Mouse (Mus musculus): Measurements from ENCODE around the gene Rnf39.

The Rnf39 gene

DNA sequence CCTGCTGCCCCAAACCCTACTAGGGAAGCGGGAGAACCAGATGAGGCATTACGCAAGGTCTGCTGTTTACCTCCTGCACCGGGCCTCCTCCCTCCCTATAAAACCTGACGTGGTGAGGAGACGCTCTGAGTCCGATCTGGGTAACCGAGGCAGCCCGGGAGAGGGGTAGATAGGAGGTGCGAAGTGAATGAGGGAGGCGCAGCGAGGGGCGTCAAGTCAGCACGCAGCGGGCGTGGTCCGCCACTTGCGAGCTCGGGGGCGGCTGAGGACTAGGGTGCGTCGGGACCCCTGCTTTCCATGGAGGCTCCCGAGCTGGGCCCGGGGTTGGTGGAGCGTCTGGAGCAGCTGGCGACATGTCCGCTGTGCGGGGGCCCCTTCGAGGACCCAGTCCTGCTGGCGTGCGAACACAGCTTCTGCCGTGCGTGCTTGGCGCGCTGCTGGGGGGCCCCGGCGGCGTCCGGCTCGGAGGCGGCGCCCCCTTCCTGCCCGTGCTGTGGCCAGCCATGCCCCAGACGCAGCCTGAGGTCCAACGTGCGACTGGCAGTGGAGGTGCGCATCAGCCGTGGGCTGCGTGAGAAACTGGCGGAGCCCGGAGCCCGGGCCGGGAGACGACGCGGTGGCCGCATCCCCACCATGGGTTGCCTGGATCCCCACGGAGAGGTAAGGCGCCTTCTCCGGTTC is at the start of gene Rnf39:
TSS of gene Rnf39 (plus strand) at position 128 of the 681 bp plus-strand sequence.
- WGBS, result 7% methylated on average over 59 of the region's 59 CpGs

DNA sequence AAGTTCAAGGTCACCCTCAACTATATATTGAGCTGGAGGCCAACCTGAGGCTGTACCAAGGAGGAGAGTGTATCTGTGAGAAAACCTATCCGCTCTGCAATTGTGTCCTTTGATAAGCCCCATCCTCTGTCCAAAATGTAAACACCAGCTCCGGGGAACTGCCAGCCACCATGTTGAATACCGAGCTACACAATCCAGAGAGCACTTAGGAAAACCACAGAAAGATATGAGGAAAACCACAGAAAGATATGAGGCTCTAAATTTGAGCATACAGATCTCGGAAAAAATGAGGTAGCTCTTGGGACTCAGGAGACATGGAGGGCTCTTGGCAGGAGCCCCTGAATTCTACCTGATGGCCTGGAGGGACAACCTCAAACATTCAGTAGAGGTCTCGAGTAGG is 49.3 kb upstream of the Rnf39 start:
- WGBS, result 82% methylated on average over 5 of the region's 5 CpGs

DNA sequence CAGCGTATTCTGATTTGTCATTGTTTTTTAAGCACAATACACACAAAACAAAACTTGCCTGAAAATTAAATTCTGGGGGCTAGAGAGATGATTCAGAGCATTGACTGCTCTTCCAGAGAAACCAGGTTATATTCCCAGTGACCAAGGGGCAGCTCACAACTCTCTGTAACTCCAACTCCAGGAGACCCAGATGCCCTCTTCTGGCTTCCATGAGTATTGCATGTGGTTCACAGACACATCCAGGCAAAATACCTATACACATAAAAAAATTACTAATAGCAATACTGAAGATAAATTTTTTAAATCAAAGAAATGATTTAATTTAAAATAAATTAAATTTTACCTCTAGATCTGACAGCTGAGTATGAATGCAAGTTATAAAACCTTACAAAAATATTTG is 46.1 kb upstream of the Rnf39 start:
- WGBS, result 72% methylated on average over 1 of the region's 1 CpGs

GRCm38 (mm10) chr17:36897552-36898205 is 45.0 kb upstream of the Rnf39 start, which contains the start of gene Trim31:
Trim31 (plus strand) TSS chr17:36898118.
- 80% methylated on average over 6 of the region's 6 CpGs for WGBS

DNA sequence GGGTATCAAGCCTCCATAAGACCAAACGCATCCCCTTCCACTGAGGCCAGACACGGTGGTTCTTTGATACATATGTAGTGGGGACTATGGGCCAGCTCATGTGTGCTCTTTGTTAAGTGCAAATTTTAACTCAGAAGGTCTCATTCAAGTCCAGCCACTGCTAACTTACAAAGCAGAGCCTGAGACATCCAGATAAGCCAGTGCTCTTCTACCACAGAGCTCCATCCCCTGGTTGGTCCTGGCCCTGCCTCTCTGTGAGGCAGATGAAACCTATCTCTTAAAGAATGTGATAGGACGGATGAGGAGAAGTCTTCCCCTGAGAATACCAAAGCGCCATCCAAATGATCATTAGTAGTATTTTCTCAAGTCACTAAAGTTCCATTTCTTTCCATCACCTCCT is 43.3 kb upstream of the Rnf39 start:
- 87% methylated on average over 4 of the region's 4 CpGs for WGBS

- 46% methylated on average over 5 of the region's 5 CpGs for WGBS
These were observed 42.7 kb upstream of the Rnf39 start for GRCm38 (mm10) chr17:36900001-36900400.

GRCm38 (mm10) chr17:36900691-36901090 is 42.0 kb upstream of the Rnf39 start:
- 33% methylated on average over 1 of the region's 1 CpGs for WGBS

DNA sequence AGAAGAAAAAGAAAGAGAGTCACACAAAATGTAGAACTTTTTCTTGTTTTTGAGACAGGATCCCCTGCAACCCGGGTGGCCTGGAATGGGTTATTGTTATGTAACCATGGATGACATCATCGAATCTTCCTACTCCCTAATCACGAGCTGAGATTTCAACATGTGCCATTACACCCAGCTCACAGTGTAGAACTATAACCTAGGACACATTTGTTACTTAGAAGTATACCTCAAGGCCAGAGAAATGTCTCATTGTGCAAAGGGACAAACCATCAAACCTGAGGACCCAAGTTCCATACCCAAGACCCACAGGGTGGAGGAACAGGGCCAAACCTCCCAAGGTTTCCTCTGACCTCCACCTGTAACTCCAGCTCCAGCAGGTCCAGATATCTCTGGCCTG is 39.1 kb upstream of the Rnf39 start:
- 62% methylated on average over 3 of the region's 3 CpGs for WGBS

- WGBS, result 59% methylated on average over 1 of the region's 1 CpGs
These were observed 34.5 kb upstream of the Rnf39 start for GRCm38 (mm10) chr17:36908235-36908634.

DNA sequence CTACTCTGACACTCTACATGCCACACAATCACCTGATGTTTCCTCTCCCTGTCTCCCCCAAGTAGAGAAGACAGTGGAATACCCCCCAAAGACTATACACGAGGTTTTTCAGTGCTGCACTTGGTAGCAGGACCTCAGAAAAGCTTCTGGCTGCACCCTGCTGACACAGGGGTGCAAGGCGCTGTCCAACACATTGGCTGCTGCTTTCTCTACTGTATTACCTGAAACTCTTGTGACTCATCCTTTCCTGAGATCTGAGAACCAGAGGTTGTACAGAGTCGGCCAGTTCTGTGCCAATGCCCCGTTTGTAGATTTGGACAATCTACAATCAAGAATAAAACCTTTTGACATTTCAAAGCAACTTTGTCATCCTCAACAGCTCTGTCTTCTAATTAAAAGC is 32.9 kb upstream of the Rnf39 start:
- 78% methylated on average over 4 of the region's 4 CpGs for WGBS

DNA sequence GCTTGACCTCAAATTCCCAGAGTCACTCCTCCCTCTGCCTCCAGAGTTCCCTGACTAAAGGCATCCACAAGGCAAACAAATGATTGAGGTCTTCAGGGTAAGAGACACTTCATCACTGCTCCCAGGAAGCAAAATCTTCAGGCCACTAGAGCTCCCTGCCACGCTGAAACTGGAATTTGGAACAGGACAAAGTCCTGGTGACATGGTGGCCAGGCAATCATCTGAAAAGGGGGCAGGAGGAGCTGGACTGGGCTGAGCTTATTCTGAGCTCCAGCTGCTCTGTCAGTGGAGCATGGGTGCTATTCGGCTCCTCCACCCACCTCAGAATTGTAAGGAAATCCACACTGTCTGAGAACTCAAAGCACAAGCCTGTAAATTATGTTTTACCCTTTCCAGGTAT is 30.7 kb upstream of the Rnf39 start:
- 70% methylated on average over 2 of the region's 2 CpGs for WGBS

GRCm38 (mm10) chr17:36914108-36914507 is 28.6 kb upstream of the Rnf39 start:
- WGBS, result 10% methylated on average over 2 of the region's 2 CpGs

DNA sequence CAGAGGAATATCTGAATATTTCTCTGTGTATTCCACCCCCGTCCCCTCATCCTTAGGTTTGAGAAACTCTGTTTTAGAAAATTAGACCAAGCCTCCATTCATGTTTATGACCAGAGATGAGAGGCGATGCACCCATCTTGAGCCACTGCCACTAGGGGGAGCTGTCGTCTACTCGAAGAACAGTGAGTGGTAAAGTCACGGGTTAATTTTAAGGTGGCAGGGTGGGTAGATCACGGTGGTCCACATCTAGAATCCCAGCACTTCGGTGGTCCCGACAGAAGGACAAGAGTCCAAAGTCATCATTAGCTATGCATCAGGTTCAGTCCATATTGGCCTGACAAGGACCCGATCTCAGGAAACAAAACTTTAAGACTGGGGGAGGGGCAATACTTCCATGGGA is 27.6 kb upstream of the Rnf39 start:
- 13% methylated on average over 9 of the region's 9 CpGs for WGBS

DNA sequence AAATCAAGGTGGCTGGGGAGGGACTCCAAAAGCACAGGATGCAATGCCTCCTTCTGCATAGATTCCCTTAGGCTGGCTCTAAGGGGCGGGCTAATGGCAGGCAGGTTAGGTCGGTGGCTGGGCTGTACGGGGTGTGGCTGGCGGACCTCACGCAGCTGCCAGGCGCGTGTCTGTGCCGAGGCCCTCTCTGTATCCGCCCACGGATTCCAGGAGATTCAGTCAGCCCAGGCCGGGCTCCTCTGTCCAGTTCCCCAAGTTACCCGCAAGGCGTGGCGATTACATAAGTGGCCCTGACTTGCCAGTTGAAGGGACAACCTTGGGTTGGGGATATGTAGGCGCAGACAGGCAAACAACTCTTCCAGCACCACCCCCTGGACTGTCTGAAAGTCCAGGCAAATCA is 22.5 kb upstream of the Rnf39 start:
- WGBS, result 60% methylated on average over 15 of the region's 15 CpGs

- 90% methylated on average over 4 of the region's 4 CpGs for WGBS
These were observed 20.0 kb upstream of the Rnf39 start for GRCm38 (mm10) chr17:36922715-36923114.

DNA sequence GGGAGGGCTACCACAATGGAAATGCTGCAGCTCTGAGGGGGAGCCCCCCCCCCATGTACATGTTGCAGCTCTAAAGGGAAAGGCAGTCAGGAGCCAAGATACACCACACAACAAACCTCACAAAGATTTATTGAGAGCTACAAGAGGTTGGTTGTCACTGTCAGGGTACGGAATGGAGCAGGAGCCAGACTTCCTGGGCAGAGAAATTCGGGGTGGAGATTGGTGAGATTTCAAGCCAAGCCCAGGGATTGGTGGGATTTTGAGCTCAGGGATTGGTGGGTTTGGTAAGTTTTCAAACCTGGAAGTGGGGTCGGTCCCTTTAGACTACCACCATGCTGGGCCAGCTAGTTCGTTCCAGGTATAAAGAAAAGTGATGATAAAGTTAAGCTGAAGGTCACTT is 19.2 kb upstream of the Rnf39 start:
- 73% methylated on average over 4 of the region's 4 CpGs for WGBS

DNA sequence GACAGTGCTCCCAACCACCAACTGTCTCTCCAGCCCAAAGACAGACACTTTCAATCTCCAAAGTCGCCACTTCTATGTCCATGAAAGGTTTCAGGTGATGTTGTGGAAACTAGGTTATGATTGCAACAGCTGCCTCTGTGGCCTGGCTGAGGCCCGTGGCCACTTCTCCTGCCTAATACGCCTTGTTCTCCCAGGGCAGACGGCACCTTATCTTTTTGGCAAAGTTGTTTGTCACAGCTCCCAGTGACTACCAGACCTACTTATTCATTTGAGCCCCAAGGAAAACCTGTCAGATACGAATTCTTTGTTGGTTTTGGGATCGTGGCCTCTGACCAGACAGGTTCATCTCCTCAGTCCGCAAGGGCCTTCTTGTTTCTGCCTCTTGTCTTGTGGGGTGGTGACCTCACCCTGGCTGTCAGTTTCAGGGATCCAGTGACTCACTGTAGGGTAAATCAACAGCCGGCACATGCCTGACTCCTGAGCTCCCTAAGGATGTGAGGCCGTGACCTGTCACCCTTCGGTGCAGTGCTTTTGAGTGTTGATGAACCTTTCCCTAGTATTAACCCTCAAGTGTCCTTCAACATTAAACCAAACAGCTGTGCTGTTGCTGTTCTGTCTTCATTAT is 15.1 kb upstream of the Rnf39 start:
- WGBS, result 78% methylated on average over 10 of the region's 10 CpGs

- WGBS, result 50% methylated on average over 12 of the region's 12 CpGs
These were observed 13.3 kb upstream of the Rnf39 start for GRCm38 (mm10) chr17:36929236-36929932.

DNA sequence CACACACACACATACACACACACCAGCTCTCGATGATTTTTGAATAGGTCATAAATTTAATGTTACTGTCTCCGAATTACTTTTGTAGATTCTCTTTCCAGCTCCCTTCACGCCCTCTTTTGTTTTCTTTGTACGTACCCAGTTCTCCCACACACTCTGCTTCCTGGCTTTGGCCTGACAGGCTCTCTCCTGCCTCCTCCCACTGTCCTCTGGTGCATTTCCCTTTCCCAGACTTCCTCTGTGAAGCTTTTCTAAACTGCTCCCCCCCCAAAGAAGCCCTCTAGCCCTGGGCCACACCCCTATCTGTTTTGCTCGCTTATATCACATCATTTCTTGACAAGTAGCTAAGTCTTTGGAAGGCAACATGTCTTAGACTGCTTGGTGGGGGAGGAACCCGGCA is 12.5 kb upstream of the Rnf39 start:
- WGBS, result 46% methylated on average over 6 of the region's 6 CpGs

DNA sequence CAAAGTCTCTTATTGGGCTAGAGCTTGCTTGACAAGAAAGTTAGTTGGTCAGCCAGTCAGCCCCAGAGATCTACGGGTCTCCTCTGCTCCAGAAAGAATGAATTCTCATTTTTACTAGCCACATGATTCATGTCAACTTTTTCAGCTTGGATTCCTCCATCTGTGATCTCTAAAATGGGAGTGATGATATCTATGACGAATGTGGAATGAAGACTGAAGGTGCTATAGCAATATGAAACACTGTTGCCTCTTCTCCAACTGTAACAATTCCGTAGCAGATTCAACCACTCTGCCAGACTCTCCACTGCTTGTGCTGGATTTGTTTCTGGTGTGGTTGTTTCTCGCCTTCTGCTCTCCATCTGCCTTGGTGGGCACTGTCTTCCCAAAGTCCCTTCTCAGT is 11.6 kb upstream of the Rnf39 start:
- 56% methylated on average over 4 of the region's 4 CpGs for WGBS

DNA sequence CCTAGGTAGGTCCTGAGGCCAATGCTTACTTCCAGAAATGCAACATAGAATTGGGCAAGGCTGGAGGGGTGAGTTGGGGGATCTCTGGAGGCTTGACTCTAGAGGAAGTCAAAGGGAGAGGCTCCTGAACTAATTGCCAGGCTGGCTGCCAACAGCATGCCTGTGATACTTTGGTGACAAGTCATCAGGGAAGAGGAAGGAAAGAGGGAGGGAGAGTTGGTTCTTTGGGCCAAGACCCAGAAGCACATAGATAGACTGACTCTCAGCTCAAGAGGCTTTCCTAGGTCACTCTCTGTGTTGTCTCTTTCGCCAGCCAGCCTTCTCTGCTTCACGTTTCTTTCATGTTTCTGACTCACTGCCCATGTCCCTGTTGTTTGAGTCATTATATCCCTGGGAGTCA is 10.9 kb upstream of the Rnf39 start:
- 61% methylated on average over 2 of the region's 2 CpGs for WGBS

- WGBS, result 75% methylated on average over 2 of the region's 2 CpGs
These were observed 4.7 kb upstream of the Rnf39 start for GRCm38 (mm10) chr17:36938056-36938455.

- WGBS, result 27% methylated on average over 10 of the region's 10 CpGs
These were observed 327 bp upstream of the Rnf39 start for GRCm38 (mm10) chr17:36942391-36942790.

Measured in cerebral cortex, adult 2 months (tissue).